ENCODE assay signal across 8 mouse cellular contexts in genomic region chr7:62376510-62377304, GRCm38 (mm10). TPM values are rescaled to one million over a fixed set of nuclear protein-coding genes. Genes with fewer than 3 reads are reported as not detected.
DNase-seq lines count a peak whose midpoint lies in the region; ATAC-seq and TF ChIP-seq lines count a peak whose summit lies in the region.

Magel2 (plus strand) TSS chr7:62377010.

- H3K27me3 ChIP-seq in heart, embryonic 13.5 days (replicated peaks), result no peaks in the 10 kb centered on the region
- no peaks in the 10 kb centered on the region; the same call in 1 of the 2 replicates for H3K27me3 ChIP-seq in G1E (ENCODE audit: insufficient read depth, low read length)
- H3K27me3 ChIP-seq in embryonic facial prominence, embryonic 10.5 days (replicated peaks; ENCODE audit: low read depth, poor library complexity, severe bottlenecking), result no peaks in the 10 kb centered on the region
- no peaks in the 10 kb centered on the region for H3K27me3 ChIP-seq in intestine, embryonic 15.5 days (replicated peaks)
- H3K27me3 ChIP-seq in neural tube, embryonic 12.5 days (replicated peaks), result no peaks in the 10 kb centered on the region

- no peak within 1 kb of the TSS for H3K27ac ChIP-seq in heart, embryonic 13.5 days (replicated peaks)
- H3K27ac ChIP-seq in embryonic facial prominence, embryonic 10.5 days (replicated peaks), result peak within 1 kb of the TSS; percentile 74
- H3K27ac ChIP-seq in intestine, embryonic 15.5 days, result no peak within 1 kb of the TSS
- H3K27ac ChIP-seq in neural tube, embryonic 12.5 days, result no peak within 1 kb of the TSS

- peak; percentile 57; the same call in 1 of the 2 replicates for ATAC-seq in heart, embryonic 13.5 days (ENCODE audit: extremely low read depth, insufficient number of reproducible peaks, low FRiP score, low TSS enrichment)
- no peak for ATAC-seq in G1E (ENCODE audit: extremely low read depth, insufficient number of reproducible peaks, low FRiP score, poor library complexity, severe bottlenecking)
- ATAC-seq in intestine, embryonic 15.5 days, result peak; percentile 87
- peak; percentile 94 for ATAC-seq in neural tube, embryonic 12.5 days (ENCODE audit: low FRiP score, low read depth)
- no peak for ATAC-seq in cerebellum, adult (ENCODE audit: insufficient number of reproducible peaks, low FRiP score, low TSS enrichment)

- peak within 1 kb of the TSS; percentile 55 for H3K4me3 ChIP-seq in heart, embryonic 13.5 days
- H3K4me3 ChIP-seq in G1E (ENCODE audit: low read depth, low read length), result 0 out of 2 replicates have a peak within 1 kb of the TSS, but pooled peaks have one; percentile 9
- H3K4me3 ChIP-seq in embryonic facial prominence, embryonic 10.5 days, result peak within 1 kb of the TSS; percentile 65
- H3K4me3 ChIP-seq in intestine, embryonic 15.5 days (replicated peaks), result peak within 1 kb of the TSS; percentile 41
- peak within 1 kb of the TSS; percentile 49 for H3K4me3 ChIP-seq in neural tube, embryonic 12.5 days

- peak within 1 kb of the TSS; percentile 73 for H3K4me2 ChIP-seq in heart, embryonic 13.5 days
- H3K4me2 ChIP-seq in intestine, embryonic 15.5 days (replicated peaks), result peak within 1 kb of the TSS; percentile 76
- H3K4me2 ChIP-seq in neural tube, embryonic 12.5 days (replicated peaks), result peak within 1 kb of the TSS; percentile 67

- no peak for TF ChIP-seq CTCF in G1E (IDR thresholded peaks at IDR 0.05; ENCODE audit: low read depth, low read length)

- 17% methylated on average over 31 of the region's 31 CpGs for WGBS in heart, embryonic 13.5 days
- WGBS in embryonic facial prominence, embryonic 10.5 days, result 17% methylated on average over 31 of the region's 31 CpGs
- WGBS in intestine, embryonic 15.5 days, result 18% methylated on average over 31 of the region's 31 CpGs
- WGBS in neural tube, embryonic 12.5 days, result 23% methylated on average over 31 of the region's 31 CpGs

- no peaks in the 10 kb centered on the region for H3K4me1 ChIP-seq in heart, embryonic 13.5 days
- no peaks in the 10 kb centered on the region for H3K4me1 ChIP-seq in G1E (ENCODE audit: insufficient read depth, low read depth, low read length)
- H3K4me1 ChIP-seq in embryonic facial prominence, embryonic 10.5 days, result peaks cover 16% of the 10 kb centered on the region
- no peaks in the 10 kb centered on the region for H3K4me1 ChIP-seq in intestine, embryonic 15.5 days (replicated peaks)
- peaks cover 13% of the 10 kb centered on the region; the same call in 1 of the 2 replicates for H3K4me1 ChIP-seq in neural tube, embryonic 12.5 days

- H3K36me3 ChIP-seq in heart, embryonic 13.5 days, result no peaks in the 10 kb centered on the region
- H3K36me3 ChIP-seq in G1E (replicated peaks), result no peaks in the 10 kb centered on the region
- H3K36me3 ChIP-seq in embryonic facial prominence, embryonic 10.5 days (replicated peaks), result peaks cover 21% of the 10 kb centered on the region
- H3K36me3 ChIP-seq in intestine, embryonic 15.5 days, result no peaks in the 10 kb centered on the region
- no peaks in the 10 kb centered on the region for H3K36me3 ChIP-seq in neural tube, embryonic 12.5 days

- DNase-seq in heart, adult 18-20 months, result no peak
- DNase-seq in G1E (ENCODE audit: low spot score), result no peak
- peak; percentile 83 for DNase-seq in embryonic facial prominence, embryonic 10.5 days (ENCODE audit: low spot score)
- DNase-seq in spleen, postnatal 10 days (ENCODE audit: low spot score in 2 of 2), result no peak

- H3K9ac ChIP-seq in heart, embryonic 13.5 days, result peak within 1 kb of the TSS; percentile 74
- H3K9ac ChIP-seq in intestine, embryonic 15.5 days, result peak within 1 kb of the TSS; percentile 34
- peak within 1 kb of the TSS; percentile 71 for H3K9ac ChIP-seq in neural tube, embryonic 12.5 days

- H3K9me3 ChIP-seq in heart, embryonic 13.5 days, result peaks cover 11% of the 10 kb centered on the region; the same call in 1 of the 2 replicates
- H3K9me3 ChIP-seq in G1E (replicated peaks), result peaks cover 23% of the 10 kb centered on the region
- peaks cover 36% of the 10 kb centered on the region for H3K9me3 ChIP-seq in embryonic facial prominence, embryonic 10.5 days
- no peaks in the 10 kb centered on the region for H3K9me3 ChIP-seq in intestine, embryonic 15.5 days
- peaks cover 33% of the 10 kb centered on the region for H3K9me3 ChIP-seq in neural tube, embryonic 12.5 days

RNA-seq across cellular contexts. Expression of gene Magel2, which starts in this region (rescaled TPM):
- polyA plus RNA-seq in heart, embryonic 13.5 days (2015; fragmentation: Nextera tagmentation; extraction: Ambion mirVana), result 0.34 and 0.57 TPM in 2 replicates
- not detected for total RNA-seq in heart, adult 18-20 months (2021)
- total RNA-seq in G1E (2014; fragmentation: Nextera tagmentation), result not detected in 2 replicates
- total RNA-seq in G1E (2017), result 0.05 TPM in 1 of 2 replicates, not detected in the other
- polyA plus RNA-seq in G1E (2012), result not detected in 2 replicates
- polyA plus RNA-seq in embryonic facial prominence, embryonic 10.5 days (2016; fragmentation: Nextera tagmentation; extraction: Ambion mirVana), result 18.7 and 21.0 TPM in 2 replicates
- 0.69 and 0.72 TPM in 2 replicates for polyA plus RNA-seq in intestine, embryonic 15.5 days (2015; fragmentation: Nextera tagmentation; extraction: Ambion mirVana)
- polyA plus RNA-seq in neural tube, embryonic 12.5 days (2016; fragmentation: Nextera tagmentation; extraction: Ambion mirVana), result 7.2 and 8.2 TPM in 2 replicates

Comparison
In these comparisons a context has a peak if more than half of its experiments do, and no peak if none do; other contexts are left out.
1. Peak in ATAC-seq, H3K4me3 ChIP-seq, H3K9ac ChIP-seq and H3K4me2 ChIP-seq in heart, embryonic 13.5 days; RNA of the gene not detected or under 1 TPM.
2. Peak in ATAC-seq, H3K4me3 ChIP-seq, H3K9ac ChIP-seq and H3K4me2 ChIP-seq in intestine, embryonic 15.5 days; RNA of the gene not detected or under 1 TPM.
3. H3K4me3 ChIP-seq: peak in every context shown above with its lines; median percentile 65 in embryonic facial prominence, embryonic 10.5 days; 55 in heart, embryonic 13.5 days; 49 in neural tube, embryonic 12.5 days; 41 in intestine, embryonic 15.5 days; 9 in G1E.